Mouse (Mus musculus) stomach, embryonic 14.5 days (tissue): ENCODE results near the gene Rbp3. TPM values are rescaled to one million over a fixed set of nuclear protein-coding genes. Genes with fewer than 3 reads are reported as not detected.

Source experiments
- ATAC-seq: fragments of 200-750 bp; cut with Nextera tagmentation; 2 replicates; pipeline ENCODE4 v1.8.0; 2017; ENCODE audit warnings: low read depth, moderate TSS enrichment; ENCODE audit not compliant: insufficient number of reproducible peaks, insufficient read depth, low FRiP score
- H3K27ac ChIP-seq: fragments of 300-500 bp; sonication (generic); 2 replicates; pipeline ENCODE4 v1.5.1; 2014; ENCODE audit warnings: mild to moderate bottlenecking, low read length, moderate library complexity, mixed read lengths
- H3K27me3 ChIP-seq: fragments of 300-500 bp; sonication (generic); 2 replicates; pipeline ENCODE4 v1.6.1; 2014; ENCODE audit warnings: low read length, control low read depth, mixed read lengths; ENCODE audit not compliant: control insufficient read depth, insufficient read depth
- H3K36me3 ChIP-seq: fragments of 300-500 bp; sonication (generic); 2 replicates; pipeline ENCODE4 v1.6.1; 2014; ENCODE audit warnings: mild to moderate bottlenecking, control low read depth, low read length, moderate library complexity, mixed read lengths; ENCODE audit not compliant: control insufficient read depth, insufficient read depth
- H3K4me1 ChIP-seq: fragments of 300-500 bp; sonication (generic); 2 replicates; pipeline ENCODE4 v1.6.1; 2014; ENCODE audit warnings: low read length, control low read depth, mixed read lengths; ENCODE audit not compliant: control insufficient read depth, insufficient read depth
- H3K4me2 ChIP-seq: fragments of 300-500 bp; sonication (generic); replicated peaks from 2 replicates; pipeline ENCODE4 v1.6.1; 2014; ENCODE audit warnings: low read depth, low read length, control low read depth
- H3K4me3 ChIP-seq: fragments of 300-500 bp; sonication (generic); 2 replicates; pipeline ENCODE4 v1.5.1; 2014; ENCODE audit warnings: low read depth, low read length, control low read depth
- H3K9ac ChIP-seq: fragments of 300-500 bp; sonication (generic); replicated peaks from 2 replicates; pipeline ENCODE4 v1.6.1; 2014; ENCODE audit warnings: low read depth, mild to moderate bottlenecking, control low read depth, low read length, moderate library complexity, mixed read lengths
- H3K9me3 ChIP-seq: fragments of 300-500 bp; sonication (generic); 2 replicates; pipeline ENCODE4 v1.6.1; 2016; ENCODE audit warnings: low read depth, low read length, control low read depth; ENCODE audit not compliant: control insufficient read depth
- WGBS: fragments of 180-500 bp; shearing (Covaris S2); extraction: QIAGEN DNeasy Blood & Tissue Kit; methylation state at CpG from one replicate; pipeline ENCODE4 v1.1.7; 2014; 5-methylcytosine and 5-hydroxymethylcytosine counted together
- polyA plus RNA-seq: library from polyadenylated mRNA; unstranded; fragments of >200 nt; fragmentation: Nextera tagmentation; extraction: Ambion mirVana; gene quantifications from 2 replicates; pipeline ENCODE4 v1.2.1, GENCODE M21; 2014

Rbp3 gene
- polyA plus RNA-seq, 1 experiment from 2014 or later: not detected

- Histone ChIP-seq H3K4me3 (no peak overlapping the region), H3K27ac (no peak overlapping the region), H3K4me2 (no peak overlapping the region), H3K9ac (no peak overlapping the region), H3K27me3 (peaks cover 10% of the 10 kb centered on the region; the same call in 1 of the 2 replicates), H3K9me3 (no peaks in the 10 kb centered on the region), H3K4me1 (no peaks in the 10 kb centered on the region), H3K36me3 (no peaks in the 10 kb centered on the region)
- WGBS: 62% methylated on average over 10 of the region's 10 CpGs
- ATAC-seq: no peak
These were observed 20.7 kb upstream of the Rbp3 start for GRCm38 (mm10) chr14:33932935-33933703.

DNA sequence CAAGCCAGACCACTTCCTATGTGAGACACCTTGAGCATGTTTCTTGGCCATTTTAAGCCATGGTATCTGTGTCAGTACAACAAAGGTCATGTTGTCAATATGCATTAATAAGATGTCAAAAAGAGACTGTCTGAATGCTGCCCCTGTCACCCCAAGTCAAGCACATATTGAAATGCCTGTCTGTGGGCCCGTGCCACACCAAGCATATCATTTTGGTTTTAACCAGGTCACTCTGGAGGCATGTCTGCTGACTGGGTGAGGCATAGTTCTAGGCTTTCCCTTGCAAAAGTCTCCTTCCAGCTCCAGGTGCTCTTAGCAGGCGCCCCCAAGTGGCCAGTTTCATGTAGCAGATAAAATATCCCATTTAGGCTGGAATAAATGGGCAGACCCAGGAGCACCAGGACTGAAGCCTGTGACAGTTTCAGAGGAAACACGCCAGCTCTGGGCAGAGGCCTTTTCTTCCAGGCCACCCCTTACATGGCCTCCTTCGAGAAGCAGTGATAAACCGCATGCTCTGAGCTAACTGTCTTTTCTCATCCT is 20.0 kb upstream of the Rbp3 start:
- Histone ChIP-seq H3K9me3 (no peaks in the 10 kb centered on the region), H3K36me3 (no peaks in the 10 kb centered on the region), H3K27ac (no peak overlapping the region), H3K4me1 (no peaks in the 10 kb centered on the region), H3K9ac (no peak overlapping the region), H3K4me3 (no peak overlapping the region), H3K4me2 (no peak overlapping the region), H3K27me3 (peaks cover 10% of the 10 kb centered on the region; the same call in 1 of the 2 replicates)
- peak; percentile 42; the same call in 1 of the 2 replicates for ATAC-seq
- WGBS: 33% methylated on average over 5 of the region's 5 CpGs

GRCm38 (mm10) chr14:33939117-33939516 is 14.7 kb upstream of the Rbp3 start:
- Histone ChIP-seq H3K9ac (no peak overlapping the region), H3K4me1 (no peaks in the 10 kb centered on the region), H3K36me3 (no peaks in the 10 kb centered on the region), H3K27me3 (no peaks in the 10 kb centered on the region), H3K9me3 (no peaks in the 10 kb centered on the region), H3K4me3 (no peak overlapping the region), H3K27ac (no peak overlapping the region), H3K4me2 (no peak overlapping the region)
- 28% methylated on average over 9 of the region's 9 CpGs for WGBS
- no peak for ATAC-seq

GRCm38 (mm10) chr14:33940739-33941138 is 13.1 kb upstream of the Rbp3 start, which contains the start of gene Gdf2:
Gdf2 (plus strand) TSS chr14:33941039.
- no peak for ATAC-seq
- WGBS: 40% methylated on average over 8 of the region's 8 CpGs

GRCm38 (mm10) chr14:33942222-33942621 is 11.6 kb upstream of the Rbp3 start:
- Histone ChIP-seq H3K9me3 (no peaks in the 10 kb centered on the region), H3K27me3 (no peaks in the 10 kb centered on the region), H3K4me3 (no peak overlapping the region), H3K4me2 (no peak overlapping the region), H3K36me3 (no peaks in the 10 kb centered on the region), H3K27ac (no peak overlapping the region), H3K9ac (no peak overlapping the region), H3K4me1 (no peaks in the 10 kb centered on the region)
- no peak for ATAC-seq
- 74% methylated on average over 5 of the region's 5 CpGs for WGBS

More at GRCm38 (mm10) chr14:33940739-33941138, 13.1 kb upstream of the Rbp3 start, which contains the start of gene Gdf2:
- no peak within 1 kb of the TSS for H3K9ac ChIP-seq
- no peaks in the 10 kb centered on the region for H3K9me3 ChIP-seq
- no peaks in the 10 kb centered on the region for H3K4me1 ChIP-seq
- H3K4me2 ChIP-seq: no peak within 1 kb of the TSS
- no peak within 1 kb of the TSS for H3K4me3 ChIP-seq
- H3K27ac ChIP-seq: no peak within 1 kb of the TSS
- no peaks in the 10 kb centered on the region for H3K27me3 ChIP-seq
- no peaks in the 10 kb centered on the region for H3K36me3 ChIP-seq

DNA sequence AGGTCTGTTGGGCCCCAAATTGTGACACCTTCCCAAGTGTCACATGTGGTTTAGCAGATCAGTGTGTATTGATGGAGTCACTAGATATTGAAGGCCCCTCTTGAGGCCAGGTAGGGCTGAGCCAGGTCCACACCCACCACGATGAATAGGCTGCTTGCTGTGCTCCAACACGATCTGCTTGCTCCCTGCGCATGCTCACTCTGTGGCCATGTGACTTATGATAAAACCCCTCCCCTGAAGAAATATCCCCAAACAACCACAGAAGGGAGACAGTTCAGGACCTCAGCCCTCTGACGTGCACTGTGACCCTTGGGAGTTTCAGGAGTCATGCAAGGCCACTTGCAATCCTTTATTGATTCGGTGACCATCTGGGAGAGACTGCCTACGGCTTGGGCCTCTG is 7.7 kb upstream of the Rbp3 start:
- Histone ChIP-seq H3K9me3 (no peaks in the 10 kb centered on the region), H3K4me2 (no peak overlapping the region), H3K36me3 (no peaks in the 10 kb centered on the region), H3K4me3 (no peak overlapping the region), H3K27me3 (no peaks in the 10 kb centered on the region), H3K4me1 (no peaks in the 10 kb centered on the region), H3K27ac (no peak overlapping the region), H3K9ac (no peak overlapping the region)
- WGBS: 71% methylated on average over 6 of the region's 6 CpGs
- ATAC-seq: no peak

GRCm38 (mm10) chr14:33952233-33952981 is 1.4 kb upstream of the Rbp3 start:
- Histone ChIP-seq H3K4me1 (no peaks in the 10 kb centered on the region), H3K27ac (no peak overlapping the region), H3K9me3 (no peaks in the 10 kb centered on the region), H3K4me2 (no peak overlapping the region), H3K4me3 (no peak overlapping the region), H3K27me3 (no peaks in the 10 kb centered on the region), H3K9ac (no peak overlapping the region), H3K36me3 (no peaks in the 10 kb centered on the region)
- no peak for ATAC-seq
- 43% methylated on average over 6 of the region's 6 CpGs for WGBS

- ATAC-seq: no peak
- Histone ChIP-seq H3K27ac (no peak overlapping the region), H3K27me3 (no peaks in the 10 kb centered on the region), H3K9me3 (no peaks in the 10 kb centered on the region), H3K9ac (no peak overlapping the region), H3K4me1 (no peaks in the 10 kb centered on the region), H3K4me3 (no peak overlapping the region), H3K36me3 (no peaks in the 10 kb centered on the region), H3K4me2 (no peak overlapping the region)
- WGBS: 77% methylated on average over 13 of the region's 13 CpGs
These were observed 2.3 kb downstream of the Rbp3 start for GRCm38 (mm10) chr14:33956055-33956454.
